Mouse (Mus musculus): ENCODE data around the gene Ier3. TPM values are rescaled to one million over a fixed set of nuclear protein-coding genes. Genes with fewer than 3 reads are reported as not detected.
A peak's percentile ranks its signal among the peaks of the same experiment; 100 is the strongest.

Gene Ier3
- polyA plus RNA-seq, 1 experiment from 2014 or later = 27.3 TPM

GRCm38 (mm10) chr17:35842006-35842405 lies 20.5 kb downstream of the Ier3 start:
- peak overlapping the region; percentile 59 to 84 for H3K4me3 ChIP-seq (ENCODE audit: control insufficient read depth in 1 of 2, insufficient read depth in 1 of 2, low read depth in 1 of 2, low read length in 2 of 2)
- H3K27ac ChIP-seq (replicated peaks in 1 of 2; ENCODE audit: control insufficient read depth in 1 of 2, insufficient read depth in 1 of 2, low read depth in 2 of 2, low read length in 2 of 2) = peak overlapping the region; percentile 84 to 91
- peak overlapping the region; percentile 79 for H3K9ac ChIP-seq (ENCODE audit: low read length)
- H3K4me1 ChIP-seq (ENCODE audit: control insufficient read depth in 2 of 2, insufficient read depth in 2 of 2, low read length in 2 of 2) = peaks cover 2 to 18% of the 10 kb centered on the region in 2 experiments; a peak in 3 of 4 replicates
- no peaks in the 10 kb centered on the region for H3K9me3 ChIP-seq (ENCODE audit: control insufficient read depth, low read length)
- H3K4me2 ChIP-seq (ENCODE audit: low read length) = peak overlapping the region; percentile 75
- peaks cover 31% of the 10 kb centered on the region for H3K36me3 ChIP-seq (ENCODE audit: control insufficient read depth, insufficient read depth, low read length)
- 14% methylated on average over 11 of the region's 11 CpGs for WGBS
- H3K27me3 ChIP-seq (ENCODE audit: control insufficient read depth, insufficient read depth, low read length) = no peaks in the 10 kb centered on the region
- no peak for ATAC-seq (ENCODE audit: insufficient number of reproducible peaks, insufficient read depth, low FRiP score, low read depth)

DNA sequence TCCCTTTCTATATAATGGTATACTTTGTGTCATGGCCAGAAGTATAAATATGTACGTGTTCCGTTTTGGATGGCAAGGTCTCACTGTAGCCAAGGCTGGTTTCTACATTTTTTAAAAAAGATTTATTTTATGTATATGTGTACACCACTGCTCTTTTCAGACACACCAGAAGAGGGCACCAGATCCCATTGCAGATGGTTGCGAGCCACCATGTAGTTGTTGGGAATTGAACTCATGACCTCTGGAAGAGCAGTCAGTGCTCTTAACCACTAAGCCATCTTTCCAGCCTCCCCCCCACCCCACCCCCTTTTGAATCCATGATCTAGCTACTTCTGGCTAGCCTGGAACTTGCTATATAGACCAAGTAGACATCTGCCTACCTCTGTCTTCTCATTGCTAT lies 22.0 kb downstream of the Ier3 start:
- Histone ChIP-seq H3K27ac (replicated peaks in 1 of 2; ENCODE audit: control insufficient read depth in 1 of 2, insufficient read depth in 1 of 2, low read depth in 2 of 2, low read length in 2 of 2) (no peak overlapping the region), H3K36me3 (ENCODE audit: control insufficient read depth, insufficient read depth, low read length) (peaks cover 46% of the 10 kb centered on the region), H3K4me3 (ENCODE audit: control insufficient read depth in 1 of 2, insufficient read depth in 1 of 2, low read depth in 1 of 2, low read length in 2 of 2) (no peak overlapping the region), H3K4me2 (ENCODE audit: low read length) (no peak overlapping the region), H3K27me3 (ENCODE audit: control insufficient read depth, insufficient read depth, low read length) (no peaks in the 10 kb centered on the region), H3K9ac (ENCODE audit: low read length) (no peak overlapping the region), H3K9me3 (ENCODE audit: control insufficient read depth, low read length) (no peaks in the 10 kb centered on the region), H3K4me1 (ENCODE audit: control insufficient read depth in 2 of 2, insufficient read depth in 2 of 2, low read length in 2 of 2) (peaks cover 2 to 18% of the 10 kb centered on the region in 2 experiments; a peak in 3 of 4 replicates)
- 96% methylated on average over 3 of the region's 3 CpGs for WGBS
- no peak for ATAC-seq (ENCODE audit: insufficient number of reproducible peaks, insufficient read depth, low FRiP score, low read depth)

GRCm38 (mm10) chr17:35848112-35848511 lies 26.6 kb downstream of the Ier3 start:
- peaks cover 90% of the 10 kb centered on the region for H3K36me3 ChIP-seq (ENCODE audit: control insufficient read depth, insufficient read depth, low read length)
- H3K27me3 ChIP-seq (ENCODE audit: control insufficient read depth, insufficient read depth, low read length) = no peaks in the 10 kb centered on the region
- no peak overlapping the region for H3K27ac ChIP-seq (replicated peaks in 1 of 2; ENCODE audit: control insufficient read depth in 1 of 2, insufficient read depth in 1 of 2, low read depth in 2 of 2, low read length in 2 of 2)
- no peak overlapping the region for H3K9ac ChIP-seq (ENCODE audit: low read length)
- peaks cover 0 to 2% of the 10 kb centered on the region in 2 experiments; a peak in 2 of 4 replicates for H3K4me1 ChIP-seq (ENCODE audit: control insufficient read depth in 2 of 2, insufficient read depth in 2 of 2, low read length in 2 of 2)
- 59% methylated on average over 1 of the region's 1 CpGs for WGBS
- H3K4me3 ChIP-seq (ENCODE audit: control insufficient read depth in 1 of 2, insufficient read depth in 1 of 2, low read depth in 1 of 2, low read length in 2 of 2) = no peak overlapping the region
- H3K4me2 ChIP-seq (ENCODE audit: low read length) = no peak overlapping the region
- no peak for ATAC-seq (ENCODE audit: insufficient number of reproducible peaks, insufficient read depth, low FRiP score, low read depth)
- no peaks in the 10 kb centered on the region for H3K9me3 ChIP-seq (ENCODE audit: control insufficient read depth, low read length)

- Histone ChIP-seq H3K27ac (replicated peaks in 1 of 2; ENCODE audit: control insufficient read depth in 1 of 2, insufficient read depth in 1 of 2, low read depth in 2 of 2, low read length in 2 of 2) (no peak overlapping the region), H3K9me3 (ENCODE audit: control insufficient read depth, low read length) (no peaks in the 10 kb centered on the region), H3K4me3 (ENCODE audit: control insufficient read depth in 1 of 2, insufficient read depth in 1 of 2, low read depth in 1 of 2, low read length in 2 of 2) (no peak overlapping the region), H3K9ac (ENCODE audit: low read length) (no peak overlapping the region), H3K36me3 (ENCODE audit: control insufficient read depth, insufficient read depth, low read length) (peaks cover 95% of the 10 kb centered on the region), H3K4me2 (ENCODE audit: low read length) (no peak overlapping the region), H3K27me3 (ENCODE audit: control insufficient read depth, insufficient read depth, low read length) (no peaks in the 10 kb centered on the region), H3K4me1 (ENCODE audit: control insufficient read depth in 2 of 2, insufficient read depth in 2 of 2, low read length in 2 of 2) (no peaks in the 10 kb centered on the region)
- WGBS = 84% methylated on average over 3 of the region's 3 CpGs
- ATAC-seq (ENCODE audit: insufficient number of reproducible peaks, insufficient read depth, low FRiP score, low read depth) = no peak
Observed at GRCm38 (mm10) chr17:35850974-35851373, 29.5 kb downstream of the Ier3 start.

- no peak for ATAC-seq (ENCODE audit: insufficient number of reproducible peaks, insufficient read depth, low FRiP score, low read depth)
- Histone ChIP-seq H3K36me3 (ENCODE audit: control insufficient read depth, insufficient read depth, low read length) (peaks cover 45% of the 10 kb centered on the region), H3K9ac (ENCODE audit: low read length) (no peak overlapping the region), H3K27ac (replicated peaks in 1 of 2; ENCODE audit: control insufficient read depth in 1 of 2, insufficient read depth in 1 of 2, low read depth in 2 of 2, low read length in 2 of 2) (no peak overlapping the region), H3K27me3 (ENCODE audit: control insufficient read depth, insufficient read depth, low read length) (no peaks in the 10 kb centered on the region), H3K9me3 (ENCODE audit: control insufficient read depth, low read length) (no peaks in the 10 kb centered on the region), H3K4me1 (ENCODE audit: control insufficient read depth in 2 of 2, insufficient read depth in 2 of 2, low read length in 2 of 2) (peaks cover 2 to 9% of the 10 kb centered on the region in 2 experiments; a peak in 3 of 4 replicates), H3K4me3 (ENCODE audit: control insufficient read depth in 1 of 2, insufficient read depth in 1 of 2, low read depth in 1 of 2, low read length in 2 of 2) (no peak overlapping the region), H3K4me2 (ENCODE audit: low read length) (no peak overlapping the region)
- WGBS = 93% methylated on average over 1 of the region's 1 CpGs
Observed at GRCm38 (mm10) chr17:35859371-35859770, 37.9 kb downstream of the Ier3 start.

DNA sequence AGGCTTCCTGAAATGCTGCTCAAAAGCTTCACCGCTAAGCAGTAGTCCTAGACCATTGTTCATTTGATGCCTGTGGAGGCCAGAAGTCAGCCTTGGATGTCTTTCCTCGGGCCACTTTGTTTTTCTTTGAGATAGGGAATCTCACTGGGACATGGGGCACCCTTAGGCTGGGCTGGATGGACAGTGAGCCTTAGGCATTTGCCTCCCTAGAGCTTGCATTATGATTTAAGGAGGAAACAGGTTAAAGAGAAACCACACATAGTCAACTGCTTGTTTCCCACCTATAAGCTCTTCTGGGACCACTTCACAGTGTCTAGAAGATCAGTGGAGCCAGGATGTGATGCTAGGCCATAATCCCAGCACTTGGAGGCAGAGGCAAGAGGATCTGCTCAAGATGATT lies 38.4 kb downstream of the Ier3 start:
- no peak overlapping the region for H3K4me2 ChIP-seq (ENCODE audit: low read length)
- H3K9me3 ChIP-seq (ENCODE audit: control insufficient read depth, low read length) = no peaks in the 10 kb centered on the region
- no peak overlapping the region for H3K27ac ChIP-seq (replicated peaks in 1 of 2; ENCODE audit: control insufficient read depth in 1 of 2, insufficient read depth in 1 of 2, low read depth in 2 of 2, low read length in 2 of 2)
- H3K9ac ChIP-seq (ENCODE audit: low read length) = no peak overlapping the region
- WGBS = 35% methylated on average over 2 of the region's 2 CpGs
- peaks cover 41% of the 10 kb centered on the region for H3K36me3 ChIP-seq (ENCODE audit: control insufficient read depth, insufficient read depth, low read length)
- no peaks in the 10 kb centered on the region for H3K27me3 ChIP-seq (ENCODE audit: control insufficient read depth, insufficient read depth, low read length)
- no peak overlapping the region for H3K4me3 ChIP-seq (ENCODE audit: control insufficient read depth in 1 of 2, insufficient read depth in 1 of 2, low read depth in 1 of 2, low read length in 2 of 2)
- H3K4me1 ChIP-seq (ENCODE audit: control insufficient read depth in 2 of 2, insufficient read depth in 2 of 2, low read length in 2 of 2) = peaks cover 5 to 13% of the 10 kb centered on the region in 2 experiments
- ATAC-seq (ENCODE audit: insufficient number of reproducible peaks, insufficient read depth, low FRiP score, low read depth) = no peak

GRCm38 (mm10) chr17:35860831-35861197 lies 39.3 kb downstream of the Ier3 start:
- H3K4me1 ChIP-seq (ENCODE audit: control insufficient read depth in 2 of 2, insufficient read depth in 2 of 2, low read length in 2 of 2) = peaks cover 8 to 17% of the 10 kb centered on the region in 2 experiments
- no peaks in the 10 kb centered on the region for H3K27me3 ChIP-seq (ENCODE audit: control insufficient read depth, insufficient read depth, low read length)
- H3K9me3 ChIP-seq (ENCODE audit: control insufficient read depth, low read length) = no peaks in the 10 kb centered on the region
- H3K27ac ChIP-seq (replicated peaks in 1 of 2; ENCODE audit: control insufficient read depth in 1 of 2, insufficient read depth in 1 of 2, low read depth in 2 of 2, low read length in 2 of 2) = peak overlapping the region; percentile 50 to 95
- H3K9ac ChIP-seq (ENCODE audit: low read length) = peak overlapping the region; percentile 84
- 4% methylated on average over 12 of the region's 12 CpGs for WGBS
- peaks cover 35% of the 10 kb centered on the region for H3K36me3 ChIP-seq (ENCODE audit: control insufficient read depth, insufficient read depth, low read length)
- peak; percentile 7; the same call in 1 of the 2 replicates for ATAC-seq (ENCODE audit: insufficient number of reproducible peaks, insufficient read depth, low FRiP score, low read depth)
- peak overlapping the region; percentile 85 to 90 for H3K4me3 ChIP-seq (ENCODE audit: control insufficient read depth in 1 of 2, insufficient read depth in 1 of 2, low read depth in 1 of 2, low read length in 2 of 2)
- peak overlapping the region; percentile 82 for H3K4me2 ChIP-seq (ENCODE audit: low read length)

- Histone ChIP-seq H3K9me3 (ENCODE audit: control insufficient read depth, low read length) (no peaks in the 10 kb centered on the region), H3K27ac (replicated peaks in 1 of 2; ENCODE audit: control insufficient read depth in 1 of 2, insufficient read depth in 1 of 2, low read depth in 2 of 2, low read length in 2 of 2) (peak within 1 kb of the TSS; percentile 93 to 95), H3K4me1 (ENCODE audit: control insufficient read depth in 2 of 2, insufficient read depth in 2 of 2, low read length in 2 of 2) (peaks cover 8 to 17% of the 10 kb centered on the region in 2 experiments), H3K9ac (ENCODE audit: low read length) (peak within 1 kb of the TSS; percentile 84), H3K36me3 (ENCODE audit: control insufficient read depth, insufficient read depth, low read length) (peaks cover 30% of the 10 kb centered on the region), H3K4me2 (ENCODE audit: low read length) (peak within 1 kb of the TSS; percentile 82), H3K4me3 (ENCODE audit: control insufficient read depth in 1 of 2, insufficient read depth in 1 of 2, low read depth in 1 of 2, low read length in 2 of 2) (peak within 1 kb of the TSS; percentile 85 to 90), H3K27me3 (ENCODE audit: control insufficient read depth, insufficient read depth, low read length) (no peaks in the 10 kb centered on the region)
- peak; percentile 87 for ATAC-seq (ENCODE audit: insufficient number of reproducible peaks, insufficient read depth, low FRiP score, low read depth)
- WGBS = under 1% methylated on average over 47 of the region's 47 CpGs
Observed at GRCm38 (mm10) chr17:35861198-35861857, 39.8 kb downstream of the Ier3 start, which contains the start of gene Nrm. Gene Nrm, plus strand, starts transcription at chr17:35861318.
